Mouse (Mus musculus): Measurements from ENCODE around the gene Nup85. TPM values are rescaled to one million over a fixed set of nuclear protein-coding genes. Genes with fewer than 3 reads are reported as not detected.
A peak's percentile ranks its signal among the peaks of the same experiment; 100 is the strongest.

Nup85 gene
- total RNA-seq, 1 experiment, result 279 TPM

- TF ChIP-seq CHD2 (IDR thresholded peaks at IDR 0.05; ENCODE audit: low read depth, low read length) (no peak), ZNF384 (IDR thresholded peaks at IDR 0.05; ENCODE audit: low read depth, low read length) (no peak), MAFK (IDR thresholded peaks at IDR 0.05; ENCODE audit: insufficient read depth, low read depth, low read length) (no peak), ZC3H11A (IDR thresholded peaks at IDR 0.05; ENCODE audit: borderline replicate concordance, low read depth, low read length) (no peak), HCFC1 (IDR thresholded peaks at IDR 0.05; ENCODE audit: borderline replicate concordance, insufficient read depth, low read length) (no peak)
- peaks cover 18% of the 10 kb centered on the region for H3K36me3 ChIP-seq (ENCODE audit: control insufficient read depth, insufficient read depth, low read length, poor library complexity, severe bottlenecking)
- peak; percentile 68 for DNase-seq (ENCODE audit: low read depth, low spot score)
- peaks cover 22 to 26% of the 10 kb centered on the region in 2 experiments; a peak in 3 of 4 replicates for H3K4me1 ChIP-seq (ENCODE audit: control insufficient read depth in 2 of 2, insufficient read depth in 2 of 2, low read length in 2 of 2, poor library complexity in 1 of 2)
- no peaks in the 10 kb centered on the region for H3K9me3 ChIP-seq (ENCODE audit: control insufficient read depth, insufficient read depth, low read depth, low read length)
- in situ Hi-C loops (cut with MboI; ENCODE audit: low sequenced_read_pairs in 2 of 2, unreplicated experiment in 2 of 2), result no loop called here
- peak overlapping the region; percentile 82 for H3K9ac ChIP-seq (ENCODE audit: insufficient read depth, low read depth, low read length, poor library complexity, severe bottlenecking)
- peak overlapping the region; percentile 96 for H3K27ac ChIP-seq (ENCODE audit: insufficient read depth, low read depth, low read length, poor library complexity, severe bottlenecking)
- peak overlapping the region; percentile 4 to 61 for H3K4me3 ChIP-seq (ENCODE audit: insufficient read depth in 1 of 2, low read depth in 1 of 2, low read length in 2 of 2, poor library complexity in 1 of 2, severe bottlenecking in 1 of 2)
Measured at GRCm38 (mm10) chr11:115615108-115615825, 51.0 kb downstream of the Nup85 start.

GRCm38 (mm10) chr11:115615875-115616274 is 51.6 kb downstream of the Nup85 start:
- Histone ChIP-seq H3K9me3 (ENCODE audit: control insufficient read depth, insufficient read depth, low read depth, low read length) (no peaks in the 10 kb centered on the region), H3K27ac (ENCODE audit: insufficient read depth, low read depth, low read length, poor library complexity, severe bottlenecking) (peak overlapping the region; percentile 96), H3K36me3 (ENCODE audit: control insufficient read depth, insufficient read depth, low read length, poor library complexity, severe bottlenecking) (peaks cover 17% of the 10 kb centered on the region), H3K9ac (ENCODE audit: insufficient read depth, low read depth, low read length, poor library complexity, severe bottlenecking) (peak overlapping the region; percentile 82), H3K4me1 (ENCODE audit: control insufficient read depth in 2 of 2, insufficient read depth in 2 of 2, low read length in 2 of 2, poor library complexity in 1 of 2) (peaks cover 22 to 26% of the 10 kb centered on the region in 2 experiments; a peak in 3 of 4 replicates), H3K4me3 (ENCODE audit: insufficient read depth in 1 of 2, low read depth in 1 of 2, low read length in 2 of 2, poor library complexity in 1 of 2, severe bottlenecking in 1 of 2) (peak overlapping the region; percentile 4 to 61)
- DNase-seq (ENCODE audit: low read depth, low spot score), result no peak
- in situ Hi-C loops (cut with MboI; ENCODE audit: low sequenced_read_pairs in 2 of 2, unreplicated experiment in 2 of 2), result no loop called here
- TF ChIP-seq HCFC1 (IDR thresholded peaks at IDR 0.05; ENCODE audit: borderline replicate concordance, insufficient read depth, low read length), result no peak
- TF ChIP-seq MAFK (IDR thresholded peaks at IDR 0.05; ENCODE audit: insufficient read depth, low read depth, low read length), result no peak
- TF ChIP-seq ZC3H11A (IDR thresholded peaks at IDR 0.05; ENCODE audit: borderline replicate concordance, low read depth, low read length), result no peak
- no peak for TF ChIP-seq ZNF384 (IDR thresholded peaks at IDR 0.05; ENCODE audit: low read depth, low read length)
- no peak for TF ChIP-seq CHD2 (IDR thresholded peaks at IDR 0.05; ENCODE audit: low read depth, low read length)

GRCm38 (mm10) chr11:115616371-115616770 is 52.1 kb downstream of the Nup85 start:
- no peaks in the 10 kb centered on the region for H3K9me3 ChIP-seq (ENCODE audit: control insufficient read depth, insufficient read depth, low read depth, low read length)

GRCm38 (mm10) chr11:115616893-115617292 is 52.7 kb downstream of the Nup85 start:
- no peak for DNase-seq (ENCODE audit: low read depth, low spot score)
- H3K27ac ChIP-seq (ENCODE audit: insufficient read depth, low read depth, low read length, poor library complexity, severe bottlenecking), result peak overlapping the region; percentile 75; the same call in 1 of the 2 replicates
- in situ Hi-C loops (cut with MboI; ENCODE audit: low sequenced_read_pairs in 2 of 2, unreplicated experiment in 2 of 2), result no loop called here
- H3K36me3 ChIP-seq (ENCODE audit: control insufficient read depth, insufficient read depth, low read length, poor library complexity, severe bottlenecking), result peaks cover 12% of the 10 kb centered on the region
- peak overlapping the region; percentile 78; the same call in 1 of the 2 replicates for H3K9ac ChIP-seq (ENCODE audit: insufficient read depth, low read depth, low read length, poor library complexity, severe bottlenecking)
- peaks cover 24 to 28% of the 10 kb centered on the region in 2 experiments; a peak in 3 of 4 replicates for H3K4me1 ChIP-seq (ENCODE audit: control insufficient read depth in 2 of 2, insufficient read depth in 2 of 2, low read length in 2 of 2, poor library complexity in 1 of 2)
- H3K4me3 ChIP-seq (ENCODE audit: insufficient read depth in 1 of 2, low read depth in 1 of 2, low read length in 2 of 2, poor library complexity in 1 of 2, severe bottlenecking in 1 of 2), result peak overlapping the region; percentile 51 to 55
- TF ChIP-seq MAFK (IDR thresholded peaks at IDR 0.05; ENCODE audit: insufficient read depth, low read depth, low read length) (no peak), HCFC1 (IDR thresholded peaks at IDR 0.05; ENCODE audit: borderline replicate concordance, insufficient read depth, low read length) (no peak), ZC3H11A (IDR thresholded peaks at IDR 0.05; ENCODE audit: borderline replicate concordance, low read depth, low read length) (no peak), ZNF384 (IDR thresholded peaks at IDR 0.05; ENCODE audit: low read depth, low read length) (no peak), CHD2 (IDR thresholded peaks at IDR 0.05; ENCODE audit: low read depth, low read length) (no peak)
- no peaks in the 10 kb centered on the region for H3K9me3 ChIP-seq (ENCODE audit: control insufficient read depth, insufficient read depth, low read depth, low read length)

More at GRCm38 (mm10) chr11:115616371-115616770, 52.1 kb downstream of the Nup85 start:
- H3K27ac ChIP-seq (ENCODE audit: insufficient read depth, low read depth, low read length, poor library complexity, severe bottlenecking), result peak overlapping the region; percentile 75; the same call in 1 of the 2 replicates
- no peak for DNase-seq (ENCODE audit: low read depth, low spot score)
- peak overlapping the region; percentile 4 to 55; a peak in 2 of 4 replicates for H3K4me3 ChIP-seq (ENCODE audit: insufficient read depth in 1 of 2, low read depth in 1 of 2, low read length in 2 of 2, poor library complexity in 1 of 2, severe bottlenecking in 1 of 2)
- in situ Hi-C loops (cut with MboI; ENCODE audit: low sequenced_read_pairs in 2 of 2, unreplicated experiment in 2 of 2), result no loop called here
- H3K4me1 ChIP-seq (ENCODE audit: control insufficient read depth in 2 of 2, insufficient read depth in 2 of 2, low read length in 2 of 2, poor library complexity in 1 of 2), result peaks cover 24 to 27% of the 10 kb centered on the region in 2 experiments; a peak in 3 of 4 replicates
- peak overlapping the region; percentile 78; the same call in 1 of the 2 replicates for H3K9ac ChIP-seq (ENCODE audit: insufficient read depth, low read depth, low read length, poor library complexity, severe bottlenecking)
- TF ChIP-seq MAFK (IDR thresholded peaks at IDR 0.05; ENCODE audit: insufficient read depth, low read depth, low read length) (no peak), CHD2 (IDR thresholded peaks at IDR 0.05; ENCODE audit: low read depth, low read length) (no peak), ZNF384 (IDR thresholded peaks at IDR 0.05; ENCODE audit: low read depth, low read length) (no peak), ZC3H11A (IDR thresholded peaks at IDR 0.05; ENCODE audit: borderline replicate concordance, low read depth, low read length) (no peak), HCFC1 (IDR thresholded peaks at IDR 0.05; ENCODE audit: borderline replicate concordance, insufficient read depth, low read length) (no peak)
- peaks cover 13% of the 10 kb centered on the region for H3K36me3 ChIP-seq (ENCODE audit: control insufficient read depth, insufficient read depth, low read length, poor library complexity, severe bottlenecking)
